Mouse (Mus musculus): ENCODE results near the gene Rpl27. TPM values are rescaled to one million over a fixed set of nuclear protein-coding genes. Genes with fewer than 3 reads are reported as not detected.
"Not testable (repeated sequence)": the region's sequence is repeated elsewhere in the genome, so short reads cannot be mapped to it uniquely, and the experiment has no call there.

Gene Rpl27
- polyA plus RNA-seq, 1 experiment from 2014 or later, result 344 TPM

- H3K9me3 ChIP-seq (replicated peaks), result no peaks in the 10 kb centered on the region
- H3K4me1 ChIP-seq, result peaks cover 60% of the 10 kb centered on the region
- H3K4me2 ChIP-seq (replicated peaks), result peak within 1 kb of the TSS; percentile 83
- peaks cover 31% of the 10 kb centered on the region for H3K36me3 ChIP-seq
- 12% methylated on average over 12 of the region's 12 CpGs for WGBS
- peak; percentile 2; the same call in 1 of the 2 replicates for ATAC-seq (ENCODE audit: low FRiP score)
- H3K4me3 ChIP-seq, result peak within 1 kb of the TSS; percentile 92
- H3K9ac ChIP-seq, result peak within 1 kb of the TSS; percentile 91
- no peaks in the 10 kb centered on the region for H3K27me3 ChIP-seq
- peak within 1 kb of the TSS; percentile 94 for H3K27ac ChIP-seq
These were observed 22.4 kb downstream of the Rpl27 start, which contains the start of gene Rnd2 for GRCm38 (mm10) chr11:101464211-101465100. TSS of gene Rnd2 (plus strand) at chr11:101464999.

- peak; percentile 38 for ATAC-seq (ENCODE audit: low FRiP score)
- under 1% methylated on average over 51 of the region's 51 CpGs for WGBS
These were observed 23.2 kb downstream of the Rpl27 start for GRCm38 (mm10) chr11:101465101-101465868.

GRCm38 (mm10) chr11:101465869-101466551, 23.9 kb downstream of the Rpl27 start, which contains the start of gene Vat1:
TSS of gene Vat1 (minus strand) at chr11:101466230.
- ATAC-seq (ENCODE audit: low FRiP score), result peak; percentile 45
- 1% methylated on average over 60 of the region's 60 CpGs for WGBS

More at GRCm38 (mm10) chr11:101465101-101465868, 23.2 kb downstream of the Rpl27 start:
- no peaks in the 10 kb centered on the region for H3K27me3 ChIP-seq
- H3K4me3 ChIP-seq, result peak overlapping the region; percentile 92
- peaks cover 60% of the 10 kb centered on the region for H3K4me1 ChIP-seq
- H3K4me2 ChIP-seq (replicated peaks), result peak overlapping the region; percentile 83
- H3K9ac ChIP-seq, result peak overlapping the region; percentile 91
- peak overlapping the region; percentile 94 for H3K27ac ChIP-seq
- peaks cover 22% of the 10 kb centered on the region for H3K36me3 ChIP-seq
- no peaks in the 10 kb centered on the region for H3K9me3 ChIP-seq (replicated peaks)

GRCm38 (mm10) chr11:101466552-101466950, 24.5 kb downstream of the Rpl27 start:
- H3K27me3 ChIP-seq; H3K9me3 ChIP-seq (replicated peaks); H3K27ac ChIP-seq; ATAC-seq (ENCODE audit: low FRiP score): not testable (repeated sequence)
- Histone ChIP-seq H3K4me1 (peaks cover 69% of the 10 kb centered on the region), H3K4me2 (replicated peaks) (peak overlapping the region; percentile 83), H3K9ac (peak overlapping the region; percentile 91; the same call in 1 of the 2 replicates), H3K4me3 (peak overlapping the region; percentile 92), H3K36me3 (peaks cover 23% of the 10 kb centered on the region)
- 58% methylated on average over 5 of the region's 5 CpGs for whole genome bisulfite sequencing

More at GRCm38 (mm10) chr11:101465869-101466551, 23.9 kb downstream of the Rpl27 start, which contains the start of gene Vat1:
- Histone ChIP-seq H3K9me3 (replicated peaks) (no peaks in the 10 kb centered on the region), H3K9ac (peak within 1 kb of the TSS; percentile 91), H3K36me3 (peaks cover 24% of the 10 kb centered on the region), H3K4me3 (peak within 1 kb of the TSS; percentile 92), H3K27ac (peak within 1 kb of the TSS; percentile 94), H3K4me1 (peaks cover 66% of the 10 kb centered on the region), H3K4me2 (replicated peaks) (peak within 1 kb of the TSS; percentile 83), H3K27me3 (no peaks in the 10 kb centered on the region)

GRCm38 (mm10) chr11:101467477-101468262, 25.6 kb downstream of the Rpl27 start:
- no peaks in the 10 kb centered on the region for H3K9me3 ChIP-seq (replicated peaks)
- H3K9ac ChIP-seq, result peak overlapping the region; percentile 94
- peaks cover 71% of the 10 kb centered on the region for H3K4me1 ChIP-seq
- no peaks in the 10 kb centered on the region for H3K27me3 ChIP-seq
- WGBS, result 1% methylated on average over 54 of the region's 54 CpGs
- peaks cover 12% of the 10 kb centered on the region; the same call in 1 of the 2 replicates for H3K36me3 ChIP-seq
- peak overlapping the region; percentile 74 for H3K4me2 ChIP-seq (replicated peaks)
- peak overlapping the region; percentile 93 for H3K27ac ChIP-seq
- ATAC-seq (ENCODE audit: low FRiP score), result peak; percentile 69
- peak overlapping the region; percentile 78 for H3K4me3 ChIP-seq

- Histone ChIP-seq H3K4me3 (peak overlapping the region; percentile 78), H3K4me1 (peaks cover 69% of the 10 kb centered on the region), H3K36me3 (peaks cover 11% of the 10 kb centered on the region; the same call in 1 of the 2 replicates), H3K9me3 (replicated peaks) (no peaks in the 10 kb centered on the region), H3K9ac (peak overlapping the region; percentile 94), H3K4me2 (replicated peaks) (peak overlapping the region; percentile 74), H3K27me3 (no peaks in the 10 kb centered on the region), H3K27ac (peak overlapping the region; percentile 93)
- under 1% methylated on average over 29 of the region's 31 CpGs for WGBS
- peak; percentile 42 for ATAC-seq (ENCODE audit: low FRiP score)
These were observed 26.2 kb downstream of the Rpl27 start for GRCm38 (mm10) chr11:101468263-101468688.

- Histone ChIP-seq H3K36me3 (peaks cover 11% of the 10 kb centered on the region; the same call in 1 of the 2 replicates), H3K4me3 (peak overlapping the region; percentile 78), H3K4me2 (replicated peaks) (peak overlapping the region; percentile 74), H3K9ac (peak overlapping the region; percentile 94), H3K27me3 (no peaks in the 10 kb centered on the region), H3K27ac (peak overlapping the region; percentile 93), H3K9me3 (replicated peaks) (no peaks in the 10 kb centered on the region), H3K4me1 (peaks cover 64% of the 10 kb centered on the region)
- WGBS, result under 1% methylated on average over 13 of the region's 13 CpGs
- no peak; the same call in 1 of the 2 replicates for ATAC-seq (ENCODE audit: low FRiP score)
These were observed 26.6 kb downstream of the Rpl27 start for GRCm38 (mm10) chr11:101468731-101469130.

- Histone ChIP-seq H3K9me3 (replicated peaks) (no peaks in the 10 kb centered on the region), H3K4me3 (peak overlapping the region; percentile 78), H3K4me1 (peaks cover 62% of the 10 kb centered on the region), H3K36me3 (peaks cover 11% of the 10 kb centered on the region; the same call in 1 of the 2 replicates), H3K9ac (peak overlapping the region; percentile 94), H3K4me2 (replicated peaks) (peak overlapping the region; percentile 74), H3K27me3 (no peaks in the 10 kb centered on the region), H3K27ac (no peak overlapping the region)
- no peak for ATAC-seq (ENCODE audit: low FRiP score)
- 55% methylated on average over 4 of the region's 4 CpGs for WGBS
These were observed 27.1 kb downstream of the Rpl27 start for GRCm38 (mm10) chr11:101469155-101469554.

GRCm38 (mm10) chr11:101470206-101470605, 28.1 kb downstream of the Rpl27 start:
- peaks cover 60% of the 10 kb centered on the region for H3K4me1 ChIP-seq
- peak overlapping the region; percentile 47 for H3K4me2 ChIP-seq (replicated peaks)
- no peaks in the 10 kb centered on the region for H3K9me3 ChIP-seq (replicated peaks)
- peak overlapping the region; percentile 74 for H3K27ac ChIP-seq
- no peak for ATAC-seq (ENCODE audit: low FRiP score)
- WGBS, result 17% methylated on average over 7 of the region's 7 CpGs
- H3K27me3 ChIP-seq, result no peaks in the 10 kb centered on the region
- H3K4me3 ChIP-seq, result peak overlapping the region; percentile 22
- H3K36me3 ChIP-seq, result peaks cover 11% of the 10 kb centered on the region; the same call in 1 of the 2 replicates
- H3K9ac ChIP-seq, result peak overlapping the region; percentile 51

- no peak overlapping the region for H3K9ac ChIP-seq
- peak overlapping the region; percentile 46 for H3K27ac ChIP-seq
- WGBS, result 59% methylated on average over 3 of the region's 3 CpGs
- peaks cover 51% of the 10 kb centered on the region for H3K4me1 ChIP-seq
- H3K4me2 ChIP-seq (replicated peaks), result no peak overlapping the region
- H3K9me3 ChIP-seq (replicated peaks), result no peaks in the 10 kb centered on the region
- no peaks in the 10 kb centered on the region for H3K27me3 ChIP-seq
- no peak for ATAC-seq (ENCODE audit: low FRiP score)
- H3K36me3 ChIP-seq, result peaks cover 11% of the 10 kb centered on the region; the same call in 1 of the 2 replicates
- H3K4me3 ChIP-seq, result no peak overlapping the region
These were observed 29.8 kb downstream of the Rpl27 start for GRCm38 (mm10) chr11:101471926-101472325.

- Histone ChIP-seq H3K4me3 (no peak overlapping the region), H3K36me3 (peaks cover 11% of the 10 kb centered on the region; the same call in 1 of the 2 replicates), H3K27me3 (no peaks in the 10 kb centered on the region), H3K4me2 (replicated peaks) (no peak overlapping the region), H3K9ac (no peak overlapping the region), H3K9me3 (replicated peaks) (no peaks in the 10 kb centered on the region), H3K27ac (peak overlapping the region; percentile 46), H3K4me1 (peaks cover 51% of the 10 kb centered on the region)
- no peak for ATAC-seq (ENCODE audit: low FRiP score)
- WGBS, result 47% methylated on average over 7 of the region's 7 CpGs
These were observed 30.2 kb downstream of the Rpl27 start for GRCm38 (mm10) chr11:101472336-101472735.

Data from hindbrain, embryonic 12.5 days (tissue).